Mouse (Mus musculus) liver, embryonic 15.5 days (tissue): ENCODE results near the gene Uso1. TPM values are rescaled to one million over a fixed set of nuclear protein-coding genes. Genes with fewer than 3 reads are reported as not detected.

ENCODE experiments used
- ATAC-seq: fragments of 200-750 bp; cut with Nextera tagmentation; 2 replicates; pipeline ENCODE4 v1.8.0; 2017; ENCODE audit warnings: moderate number of reproducible peaks, mild to moderate bottlenecking, moderate library complexity; ENCODE audit not compliant: insufficient read depth
- H3K27ac ChIP-seq: fragments of 300-500 bp; sonication (generic); replicated peaks from 2 replicates; pipeline ENCODE4 v1.5.1; 2015; ENCODE audit warnings: mild to moderate bottlenecking, inconsistent platforms
- H3K27me3 ChIP-seq: fragments of 300-500 bp; sonication (generic); 2 replicates; pipeline ENCODE4 v1.6.1; 2015; ENCODE audit warnings: mild to moderate bottlenecking, inconsistent platforms
- H3K36me3 ChIP-seq: fragments of 300-500 bp; sonication (generic); replicated peaks from 2 replicates; pipeline ENCODE4 v1.6.1; 2015; ENCODE audit warnings: moderate library complexity, mild to moderate bottlenecking, inconsistent platforms
- H3K4me1 ChIP-seq: fragments of 300-500 bp; sonication (generic); replicated peaks from 2 replicates; pipeline ENCODE4 v1.6.1; 2015; ENCODE audit warnings: inconsistent platforms
- H3K4me2 ChIP-seq: fragments of 300-500 bp; sonication (generic); 2 replicates; pipeline ENCODE4 v1.6.1; 2015; ENCODE audit warnings: moderate library complexity, mild to moderate bottlenecking, inconsistent platforms
- H3K4me3 ChIP-seq: fragments of 300-500 bp; sonication (generic); replicated peaks from 2 replicates; pipeline ENCODE4 v1.5.1; 2015; ENCODE audit warnings: mild to moderate bottlenecking, inconsistent platforms
- H3K9ac ChIP-seq: fragments of 300-500 bp; sonication (generic); 2 replicates; pipeline ENCODE4 v1.6.1; 2015; ENCODE audit warnings: moderate library complexity, mild to moderate bottlenecking, inconsistent platforms
- H3K9me3 ChIP-seq: fragments of 300-500 bp; sonication (generic); replicated peaks from 2 replicates; pipeline ENCODE4 v1.6.1; 2016; ENCODE audit warnings: inconsistent platforms
- WGBS: fragments of 180-500 bp; shearing (Covaris S2); methylation state at CpG from one replicate; pipeline ENCODE4 v1.1.7; 2015; ENCODE audit warnings: mixed read lengths; ENCODE audit not compliant: insufficient replicate concordance; 5-methylcytosine and 5-hydroxymethylcytosine counted together
- polyA plus RNA-seq: library from polyadenylated mRNA; unstranded; fragments of >200 nt; fragmentation: Nextera tagmentation; extraction: Ambion mirVana; gene quantifications from 2 replicates; pipeline ENCODE4 v1.2.1, GENCODE M21; 2015

Uso1 gene
- polyA plus RNA-seq, 1 experiment from 2014 or later = 20.2 TPM

DNA sequence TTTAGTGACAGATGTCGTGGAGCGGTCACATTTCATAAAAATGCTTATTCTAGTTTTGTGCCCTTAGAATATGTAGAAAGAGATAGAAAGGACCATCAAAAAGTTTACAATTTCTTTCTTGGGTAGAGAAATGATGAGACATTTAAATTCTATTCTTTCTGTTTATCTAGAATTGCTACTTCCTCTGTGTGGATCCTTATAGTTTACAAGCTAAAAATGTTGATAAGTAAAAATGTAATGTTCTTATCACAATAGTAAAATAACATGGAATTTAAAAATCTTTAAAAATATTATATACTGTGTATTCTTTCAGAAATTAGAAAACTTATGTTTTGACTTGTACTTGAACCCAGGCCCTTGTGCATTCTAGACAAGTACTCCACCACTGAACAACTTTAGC is 107.2 kb downstream of the Uso1 start:
- no peak overlapping the region for H3K27ac ChIP-seq
- no peak overlapping the region for H3K9ac ChIP-seq
- H3K27me3 ChIP-seq = peaks cover 60% of the 10 kb centered on the region
- no peak for ATAC-seq
- no peak overlapping the region for H3K4me3 ChIP-seq
- no peaks in the 10 kb centered on the region for H3K9me3 ChIP-seq
- no peaks in the 10 kb centered on the region for H3K4me1 ChIP-seq
- H3K4me2 ChIP-seq = no peak overlapping the region
- WGBS = 80% methylated on average over 2 of the region's 2 CpGs
- no peaks in the 10 kb centered on the region for H3K36me3 ChIP-seq

DNA sequence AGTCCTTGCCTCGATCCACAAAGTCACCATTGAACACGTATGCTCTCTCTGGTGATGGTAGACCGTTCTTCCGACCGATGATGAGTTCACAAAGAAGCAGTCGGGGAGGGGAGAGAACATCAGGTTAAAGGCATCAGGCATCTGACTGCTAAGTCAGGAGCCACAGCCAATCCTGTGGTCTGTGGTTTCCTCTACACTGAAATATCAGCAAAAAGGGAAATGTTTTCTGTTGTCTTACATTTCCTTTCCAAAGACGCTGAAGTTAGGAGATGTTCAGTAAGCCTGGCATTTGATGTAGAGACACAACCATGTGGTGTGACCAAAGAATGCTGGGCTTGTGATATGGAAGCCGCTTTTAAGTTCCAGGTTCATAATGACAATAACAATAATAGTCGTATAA is 107.7 kb downstream of the Uso1 start:
- Histone ChIP-seq H3K36me3 (no peaks in the 10 kb centered on the region), H3K27ac (no peak overlapping the region), H3K4me3 (no peak overlapping the region), H3K9ac (no peak overlapping the region), H3K27me3 (peaks cover 59% of the 10 kb centered on the region), H3K9me3 (no peaks in the 10 kb centered on the region), H3K4me2 (no peak overlapping the region), H3K4me1 (no peaks in the 10 kb centered on the region)
- no peak for ATAC-seq
- WGBS = 13% methylated on average over 9 of the region's 9 CpGs

DNA sequence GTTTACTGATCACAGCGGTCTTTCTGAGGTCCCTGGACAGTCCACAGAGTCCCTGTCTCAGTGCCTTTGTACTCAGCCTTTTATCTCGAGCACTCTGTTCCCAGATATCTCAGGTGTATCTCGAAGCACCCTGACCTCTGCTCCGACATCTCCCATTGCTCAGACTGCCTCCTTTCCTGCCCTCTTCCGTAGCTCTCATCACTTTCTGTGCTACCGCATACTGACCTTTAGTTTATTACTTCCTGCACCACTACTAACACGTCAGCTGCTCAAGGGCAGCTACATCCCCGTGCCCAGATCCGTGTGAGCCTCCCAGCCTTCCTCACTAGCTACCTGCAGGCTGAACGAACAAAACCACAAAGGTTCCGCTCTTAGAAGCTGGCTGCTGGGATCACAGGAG is 110.9 kb downstream of the Uso1 start:
- ATAC-seq = no peak
- no peaks in the 10 kb centered on the region for H3K36me3 ChIP-seq
- WGBS = 55% methylated on average over 11 of the region's 11 CpGs
- no peak overlapping the region for H3K4me3 ChIP-seq
- no peak overlapping the region for H3K4me2 ChIP-seq
- H3K9ac ChIP-seq = no peak overlapping the region
- H3K4me1 ChIP-seq = no peaks in the 10 kb centered on the region
- H3K9me3 ChIP-seq = no peaks in the 10 kb centered on the region
- H3K27ac ChIP-seq = no peak overlapping the region
- H3K27me3 ChIP-seq = peaks cover 53% of the 10 kb centered on the region

DNA sequence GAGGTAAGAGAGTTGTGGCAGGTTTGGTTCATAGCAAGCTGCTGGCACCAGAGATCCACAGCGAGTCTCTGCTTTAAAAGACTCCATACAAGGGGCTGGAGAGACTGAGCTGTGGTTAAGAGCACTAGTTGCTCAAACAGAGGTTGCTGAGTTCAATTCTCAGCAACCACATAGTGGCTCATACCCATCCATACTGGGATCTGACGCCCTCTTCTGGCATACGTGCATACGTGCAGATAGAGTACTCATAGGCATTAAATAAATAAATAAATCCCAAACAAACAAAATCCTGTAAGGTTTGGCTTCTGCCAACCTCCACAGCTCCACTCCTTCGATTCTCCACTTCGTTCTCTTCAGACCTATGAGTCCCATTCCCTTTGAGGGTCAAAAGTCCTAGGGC is 114.3 kb downstream of the Uso1 start:
- WGBS = 73% methylated on average over 6 of the region's 6 CpGs

More for the DNA sequence above, 114.3 kb downstream of the Uso1 start:
- H3K4me1 ChIP-seq = no peaks in the 10 kb centered on the region
- H3K4me3 ChIP-seq = no peak overlapping the region
- no peak overlapping the region for H3K4me2 ChIP-seq
- H3K27ac ChIP-seq = no peak overlapping the region
- no peak overlapping the region for H3K9ac ChIP-seq
- H3K27me3 ChIP-seq = peaks cover 61% of the 10 kb centered on the region
- ATAC-seq = no peak
- no peaks in the 10 kb centered on the region for H3K36me3 ChIP-seq
- H3K9me3 ChIP-seq = no peaks in the 10 kb centered on the region

Other genes with a start within 250 kb of the Uso1 start
- 32.0 and 34.1 TPM in 2 replicates for gene Rchy1, start 174.9 kb upstream of the Uso1 start, polyA plus RNA-seq
- not detected in 2 replicates for gene Odaph, start 150.5 kb upstream of the Uso1 start, polyA plus RNA-seq
- gene Cdkl2, start 94.1 kb upstream of the Uso1 start, polyA plus RNA-seq = 0.29 and 0.37 TPM in 2 replicates
- gene G3bp2, start 54.2 kb upstream of the Uso1 start, polyA plus RNA-seq = 42.8 and 50.1 TPM in 2 replicates
- gene U90926, start 77.5 kb downstream of the Uso1 start, polyA plus RNA-seq = not detected in 2 replicates
- gene Ppef2, start 118.3 kb downstream of the Uso1 start, polyA plus RNA-seq = 0.05 and 0.06 TPM in 2 replicates
- 5.3 and 5.8 TPM in 2 replicates for gene Naaa, start 140.2 kb downstream of the Uso1 start, polyA plus RNA-seq
- 14.2 and 16.0 TPM in 2 replicates for gene Sdad1, start 172.5 kb downstream of the Uso1 start, polyA plus RNA-seq
- gene Cxcl9, start 190.1 kb downstream of the Uso1 start, polyA plus RNA-seq = not detected in 2 replicates
- gene Art3, start 193.9 kb downstream of the Uso1 start, polyA plus RNA-seq = 1.2 and 1.4 TPM in 2 replicates
- gene Cxcl10, start 211.0 kb downstream of the Uso1 start, polyA plus RNA-seq = 4.1 and 5.3 TPM in 2 replicates